Mouse (Mus musculus): ENCODE data around the gene Kif26b.

Kif26b gene

DNA sequence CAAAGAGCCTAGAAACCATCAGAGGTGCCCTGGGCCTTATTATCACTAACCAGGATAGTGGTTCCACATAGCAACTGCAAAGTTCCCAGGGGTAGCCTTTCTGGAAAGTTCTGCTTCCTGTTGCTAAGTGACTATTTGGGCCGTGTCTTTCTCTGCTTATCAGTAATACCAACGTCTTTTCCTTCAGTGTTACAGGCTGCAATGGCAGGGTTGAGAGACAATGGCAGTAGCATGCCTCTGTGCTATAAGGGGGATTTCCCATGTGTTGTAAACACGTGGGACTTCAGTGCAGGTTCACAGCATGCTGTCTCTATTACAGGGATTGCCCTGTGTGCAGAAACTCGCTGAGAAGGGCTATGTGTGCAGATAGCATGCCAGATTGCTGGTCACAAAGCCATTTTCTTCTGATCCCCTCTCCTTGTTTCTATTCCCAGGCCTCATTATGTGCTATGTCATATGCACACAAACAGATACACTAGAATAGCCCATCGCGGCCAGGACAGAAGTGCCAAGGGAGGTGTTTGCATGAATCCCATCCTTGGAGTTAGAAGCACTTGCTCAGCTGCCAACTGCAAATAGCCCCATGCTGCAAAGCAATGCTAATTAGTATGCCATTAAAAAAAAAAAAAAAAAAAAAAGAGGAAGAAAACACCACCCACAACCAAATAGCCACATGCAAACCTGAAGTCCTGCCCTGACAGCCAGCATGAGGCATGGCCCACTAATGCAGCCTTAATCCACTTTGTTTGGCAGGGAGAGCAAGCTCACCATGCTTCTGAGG is 384.2 kb downstream of the Kif26b start:
- no peak for DNase-seq (ENCODE audit: low spot score in 2 of 2)

DNA sequence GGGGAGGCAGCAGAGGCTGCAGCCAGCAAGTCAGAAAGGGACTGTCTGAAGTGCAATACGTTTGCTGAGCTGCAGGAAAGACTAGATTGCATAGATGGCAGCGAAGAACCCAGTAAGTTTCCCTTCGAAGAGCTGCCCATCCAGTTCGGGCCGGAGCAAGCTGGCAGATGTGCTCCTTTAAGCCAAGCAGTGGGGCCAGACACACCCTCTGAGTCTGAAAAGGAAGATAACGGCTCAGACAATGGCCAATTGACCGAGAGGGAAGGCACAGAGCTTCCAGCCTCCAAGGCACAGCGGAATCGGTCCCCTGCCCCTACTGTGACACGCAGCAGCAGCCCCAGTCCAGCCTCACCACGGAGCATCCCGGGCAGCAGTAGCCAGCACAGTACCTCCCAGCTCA is 386.1 kb downstream of the Kif26b start:
- DNase-seq (ENCODE audit: low spot score in 2 of 2) = no peak

GRCm38 (mm10) chr1:178917194-178917902 is 388.4 kb downstream of the Kif26b start:
- DNase-seq (ENCODE audit: low spot score in 2 of 2) = no peak

GRCm38 (mm10) chr1:178924492-178925183 is 395.7 kb downstream of the Kif26b start:
- no peak for DNase-seq (ENCODE audit: low spot score in 2 of 2)

DNA sequence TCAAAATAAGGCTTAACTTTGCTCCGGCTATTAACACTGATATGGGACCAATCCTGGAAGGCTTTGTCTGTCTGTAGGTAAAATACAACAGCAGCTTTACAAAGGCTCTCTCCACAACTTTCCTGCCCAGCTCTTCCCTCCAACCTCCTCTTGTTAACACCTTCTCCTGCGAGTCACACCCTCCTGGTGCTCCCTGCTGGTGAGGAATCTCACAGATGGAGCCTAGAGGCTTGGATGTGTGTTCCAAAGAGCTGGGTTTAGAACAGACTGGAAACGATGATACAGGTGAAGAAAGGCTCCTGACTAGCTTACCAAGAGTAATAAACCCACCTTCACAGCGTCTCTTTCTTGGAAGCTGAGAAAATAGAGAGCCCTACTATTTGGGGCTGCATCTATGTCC is 400.6 kb downstream of the Kif26b start:
- DNase-seq (ENCODE audit: low spot score in 2 of 2) = peak in 1 of 2 experiments; percentile 10

GRCm38 (mm10) chr1:178933953-178934637 is 405.2 kb downstream of the Kif26b start:
- DNase-seq (ENCODE audit: low spot score in 2 of 2) = no peak

DNA sequence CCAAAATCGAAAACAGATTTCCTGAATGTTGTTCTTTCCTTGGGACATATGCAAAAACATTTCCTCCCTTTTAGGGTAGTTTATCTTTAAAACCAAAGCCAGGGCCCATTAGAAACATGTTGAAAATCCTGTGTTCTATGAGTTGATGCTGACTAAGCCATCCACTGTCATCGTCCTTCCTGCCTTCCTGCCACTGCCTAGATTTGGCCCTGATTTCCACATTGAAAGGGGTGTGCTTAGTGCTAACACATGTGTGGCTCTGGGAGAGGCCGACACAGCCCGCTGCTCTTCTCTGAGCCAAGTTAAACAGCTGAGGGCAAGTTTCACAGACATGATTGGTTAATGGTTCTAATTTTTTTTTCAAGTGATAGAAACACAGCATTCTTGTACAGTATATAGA is 407.5 kb downstream of the Kif26b start:
- DNase-seq (ENCODE audit: low spot score in 2 of 2) = no peak

DNA sequence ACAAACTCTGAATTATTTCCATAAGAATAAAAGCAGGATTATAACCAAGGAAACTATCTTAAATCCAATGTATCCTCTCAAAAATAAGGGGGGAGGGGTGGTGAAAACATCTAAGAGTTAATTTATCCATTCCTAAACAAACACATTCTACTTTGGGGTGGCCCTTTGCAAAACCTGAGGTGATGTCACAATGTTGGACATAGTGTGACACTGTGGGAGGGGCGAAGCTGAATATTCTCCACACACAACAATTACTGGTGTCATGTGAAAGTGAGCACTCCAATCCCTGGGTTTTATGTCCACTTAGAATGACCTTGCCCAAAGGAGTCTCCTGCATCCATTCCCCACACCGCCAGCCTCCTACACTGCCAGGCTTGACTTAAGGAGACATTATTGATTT is 408.1 kb downstream of the Kif26b start:
- no peak for DNase-seq (ENCODE audit: low spot score in 2 of 2)

- DNase-seq (ENCODE audit: low spot score in 2 of 2) = no peak
Measured at GRCm38 (mm10) chr1:178940353-178940752, 411.4 kb downstream of the Kif26b start.

DNA sequence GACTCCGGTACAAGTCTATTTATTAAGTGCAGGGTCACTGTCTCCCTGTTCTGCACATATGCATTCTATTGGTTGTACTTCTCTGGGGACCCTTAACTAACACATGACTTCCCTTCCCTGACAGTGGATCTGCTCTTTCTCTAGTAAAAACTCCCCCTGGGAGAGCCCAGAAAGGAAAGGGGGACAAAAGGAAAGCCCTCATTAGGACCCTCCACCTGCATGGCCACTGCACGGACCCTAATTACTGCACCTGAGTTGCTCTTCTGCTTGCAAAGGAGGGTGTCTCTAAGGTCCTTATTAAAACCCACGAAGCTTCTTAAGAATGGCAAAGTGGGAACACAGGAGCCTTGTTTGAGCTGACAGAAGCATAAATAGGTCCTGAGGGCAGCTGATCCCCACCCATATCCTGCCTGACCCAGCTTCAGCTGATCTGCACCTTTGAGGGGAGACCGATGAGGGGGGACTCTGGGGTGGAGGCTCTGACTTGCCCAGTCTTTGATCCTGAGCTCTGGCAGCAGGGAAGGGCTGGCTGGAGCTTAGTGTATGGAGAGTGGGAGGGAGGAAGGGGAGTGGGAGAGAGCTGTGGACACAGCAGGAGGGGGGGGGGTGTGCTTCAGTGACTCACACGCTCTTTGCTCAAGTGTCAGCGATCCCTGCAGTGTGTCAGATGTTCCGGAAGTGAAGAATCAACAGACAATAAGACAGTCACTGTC is 413.5 kb downstream of the Kif26b start:
- DNase-seq (ENCODE audit: low spot score in 2 of 2) = no peak

DNA sequence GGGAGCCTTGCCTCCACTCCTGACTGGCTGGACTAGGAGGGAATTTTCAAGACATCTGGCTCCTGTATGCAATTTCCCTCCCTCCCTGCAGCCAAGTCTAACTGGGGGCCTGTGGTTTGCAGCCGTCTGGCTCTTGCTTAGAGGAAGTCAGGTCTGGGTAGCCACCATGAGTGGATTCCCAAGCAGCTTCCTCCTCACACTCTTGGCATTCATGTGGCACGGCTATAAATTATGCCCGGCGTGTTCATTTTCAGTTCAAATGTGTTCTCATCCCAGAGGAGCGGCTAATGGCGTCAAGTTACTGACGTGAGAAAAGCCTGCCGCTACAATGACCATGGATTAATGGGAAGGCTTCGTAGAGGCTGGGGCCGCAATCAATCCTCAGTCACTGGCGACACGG is 424.0 kb downstream of the Kif26b start:
- no peak for DNase-seq (ENCODE audit: low spot score in 2 of 2)

DNA sequence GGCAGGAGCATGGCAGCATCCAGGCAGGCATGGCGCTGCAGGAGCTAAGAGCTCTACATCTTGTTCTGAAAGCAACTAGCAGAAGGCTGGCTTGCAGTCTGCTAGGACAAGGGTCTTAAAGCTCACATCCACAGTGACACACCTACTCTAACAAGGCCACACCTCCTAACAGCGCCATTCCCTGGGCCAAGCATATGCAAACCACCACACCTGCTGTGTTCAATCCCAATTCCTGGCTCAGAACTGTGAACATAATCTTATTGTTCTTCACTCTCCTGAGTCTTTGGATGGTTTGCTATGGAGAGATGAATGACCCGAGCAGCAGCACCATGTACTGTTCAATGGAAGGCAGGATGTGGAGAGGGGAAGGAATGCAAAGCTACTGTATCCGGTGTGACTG is 429.7 kb downstream of the Kif26b start:
- DNase-seq (ENCODE audit: low spot score in 2 of 2) = no peak

- DNase-seq (ENCODE audit: low spot score in 2 of 2) = peak; percentile 79 to 85
Measured at GRCm38 (mm10) chr1:178960015-178960559, 431.2 kb downstream of the Kif26b start.

GRCm38 (mm10) chr1:178961661-178962060 is 432.7 kb downstream of the Kif26b start:
- no peak for DNase-seq (ENCODE audit: low spot score in 2 of 2)

- DNase-seq (ENCODE audit: low spot score in 2 of 2) = no peak
Measured at GRCm38 (mm10) chr1:178972055-178972454, 443.1 kb downstream of the Kif26b start.

DNA sequence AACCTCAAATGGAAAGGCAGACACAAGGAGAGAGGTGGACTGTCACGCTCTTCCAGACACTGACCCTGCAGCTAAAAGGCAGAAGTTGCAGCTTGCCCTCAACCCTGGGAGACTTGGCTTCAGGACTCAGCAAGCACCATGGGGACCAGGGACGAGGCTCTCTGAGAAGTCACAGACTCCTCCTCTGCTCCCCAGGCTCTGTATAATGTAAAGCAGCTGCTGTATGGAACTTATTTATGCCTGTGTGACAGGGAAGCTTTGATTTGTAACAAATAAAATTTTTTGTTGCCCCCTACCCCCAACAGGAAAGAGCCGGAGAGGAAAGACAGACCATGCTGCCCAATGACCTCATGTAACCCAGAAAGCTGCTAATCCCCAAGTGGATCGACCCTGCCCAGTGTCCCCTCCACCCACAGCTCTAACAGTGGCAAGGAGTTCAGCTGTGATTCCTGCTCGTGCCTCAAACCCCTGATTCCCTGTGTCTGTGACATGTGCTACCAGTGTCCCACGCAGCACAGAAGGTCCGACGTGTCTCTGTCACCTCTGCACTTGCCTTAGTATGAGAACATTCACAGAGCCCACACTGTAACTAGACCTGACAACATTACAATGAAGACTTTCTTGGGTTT is 449.8 kb downstream of the Kif26b start:
- no peak for DNase-seq (ENCODE audit: low spot score in 2 of 2)

GRCm38 (mm10) chr1:178980185-178980584 is 451.3 kb downstream of the Kif26b start:
- DNase-seq (ENCODE audit: low spot score in 2 of 2) = no peak

DNA sequence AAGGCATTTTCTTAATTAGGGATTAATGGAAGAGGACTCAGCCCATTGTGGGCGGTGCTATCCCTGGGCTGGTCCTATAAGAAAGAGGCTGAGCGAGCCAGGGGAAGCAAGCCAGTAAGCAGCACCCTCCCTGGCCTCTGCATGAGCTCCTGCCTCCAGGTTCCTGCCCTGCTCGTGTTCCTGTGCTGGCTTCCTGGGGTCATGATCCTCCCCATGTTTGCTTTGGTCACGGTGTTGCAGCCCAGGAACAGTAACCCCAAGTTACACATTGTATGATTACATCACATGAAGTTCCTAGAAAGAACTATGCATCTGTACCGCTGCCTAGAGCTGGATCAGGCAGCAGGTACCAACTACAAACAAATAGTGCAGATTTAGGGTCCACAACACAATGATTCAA is 452.7 kb downstream of the Kif26b start:
- no peak for DNase-seq (ENCODE audit: low spot score in 2 of 2)

DNA sequence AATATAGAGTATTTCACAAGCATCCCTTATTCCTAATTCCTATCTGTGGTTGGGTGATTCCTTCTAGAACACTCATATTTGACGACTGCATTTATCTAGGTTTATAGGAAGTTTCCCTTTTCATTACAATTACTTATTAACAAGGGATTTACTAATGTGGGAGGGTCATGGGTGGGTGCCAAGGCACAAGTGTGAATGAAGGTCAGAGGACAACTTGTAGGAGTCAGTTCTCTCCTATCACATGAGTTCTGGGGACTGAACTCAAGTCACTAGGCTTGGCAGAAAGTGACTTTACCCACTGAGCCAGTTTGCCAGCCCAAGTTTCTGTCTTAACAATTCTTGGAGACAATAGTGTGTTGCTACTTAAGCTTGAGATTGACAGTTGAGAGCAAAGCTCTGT is 459.3 kb downstream of the Kif26b start:
- no peak for DNase-seq (ENCODE audit: low spot score in 2 of 2)
